Mouse (Mus musculus) hindbrain, embryonic 10.5 days (tissue): Measurements from ENCODE around the gene Ralgps1. TPM values are rescaled to one million over a fixed set of nuclear protein-coding genes. Genes with fewer than 3 reads are reported as not detected.

Source experiments
- DNase-seq: peaks from one replicate; pipeline ENCODE4 v3.0.0-alpha.2; 2017; ENCODE audit warnings: low spot score
- H3K27ac ChIP-seq: fragments of 300-500 bp; sonication (generic); 2 replicates; pipeline ENCODE4 v1.5.1; 2016; ENCODE audit warnings: mild to moderate bottlenecking, moderate library complexity
- H3K27me3 ChIP-seq: fragments of 300-500 bp; sonication (generic); 2 replicates; pipeline ENCODE4 v1.6.1; 2016; ENCODE audit warnings: mild to moderate bottlenecking; ENCODE audit not compliant: poor library complexity, insufficient read depth, severe bottlenecking
- H3K36me3 ChIP-seq: fragments of 300-500 bp; sonication (generic); 2 replicates; pipeline ENCODE4 v1.6.1; 2016; ENCODE audit warnings: mild to moderate bottlenecking, moderate library complexity
- H3K4me1 ChIP-seq: fragments of 300-500 bp; sonication (generic); replicated peaks from 2 replicates; pipeline ENCODE4 v1.6.1; 2016; ENCODE audit warnings: mild to moderate bottlenecking
- H3K4me3 ChIP-seq: fragments of 300-500 bp; sonication (generic); 2 replicates; pipeline ENCODE4 v1.5.1; 2016; ENCODE audit warnings: mild to moderate bottlenecking, moderate library complexity
- H3K9me3 ChIP-seq: fragments of 300-500 bp; sonication (generic); 2 replicates; pipeline ENCODE4 v1.6.1; 2016; ENCODE audit warnings: mild to moderate bottlenecking, moderate library complexity
- WGBS: fragments of 180-500 bp; shearing (Covaris S2); methylation state at CpG from one replicate; pipeline ENCODE4 v1.1.7; 2016; 5-methylcytosine and 5-hydroxymethylcytosine counted together
- polyA plus RNA-seq: library from polyadenylated mRNA; unstranded; fragments of >200 nt; fragmentation: Nextera tagmentation; extraction: Ambion mirVana; gene quantifications from 2 replicates; pipeline ENCODE4 v1.2.1, GENCODE M21; 2016

The Ralgps1 gene
- polyA plus RNA-seq, 1 experiment from 2014 or later, result 12.2 TPM

- H3K9me3 ChIP-seq, result no peaks in the 10 kb centered on the region
- 86% methylated on average over 5 of the region's 5 CpGs for WGBS
- no peak overlapping the region for H3K4me3 ChIP-seq
- peaks cover 46% of the 10 kb centered on the region for H3K4me1 ChIP-seq
- no peak overlapping the region for H3K27ac ChIP-seq
- DNase-seq, result no peak
- no peaks in the 10 kb centered on the region for H3K27me3 ChIP-seq
- H3K36me3 ChIP-seq, result peaks cover 3% of the 10 kb centered on the region; the same call in 1 of the 2 replicates
Observed at GRCm38 (mm10) chr2:33204980-33205379, 166.3 kb downstream of the Ralgps1 start.

- no peak for DNase-seq
- no peak overlapping the region for H3K4me3 ChIP-seq
- WGBS, result 66% methylated on average over 6 of the region's 6 CpGs
- peaks cover 48% of the 10 kb centered on the region for H3K4me1 ChIP-seq
- H3K27ac ChIP-seq, result no peak overlapping the region
- H3K27me3 ChIP-seq, result no peaks in the 10 kb centered on the region
- peaks cover 4% of the 10 kb centered on the region; the same call in 1 of the 2 replicates for H3K36me3 ChIP-seq
- H3K9me3 ChIP-seq, result no peaks in the 10 kb centered on the region
Observed at GRCm38 (mm10) chr2:33203284-33203683, 168.0 kb downstream of the Ralgps1 start.

- Histone ChIP-seq H3K4me3 (no peak overlapping the region), H3K27ac (peak overlapping the region; percentile 19; the same call in 1 of the 2 replicates), H3K4me1 (peaks cover 28% of the 10 kb centered on the region), H3K27me3 (no peaks in the 10 kb centered on the region), H3K9me3 (no peaks in the 10 kb centered on the region), H3K36me3 (peaks cover 4% of the 10 kb centered on the region; the same call in 1 of the 2 replicates)
- WGBS, result 73% methylated on average over 14 of the region's 14 CpGs
- no peak for DNase-seq
Observed at GRCm38 (mm10) chr2:33200368-33201068, 170.8 kb downstream of the Ralgps1 start.

- no peak overlapping the region for H3K27ac ChIP-seq
- H3K36me3 ChIP-seq, result no peaks in the 10 kb centered on the region
- H3K27me3 ChIP-seq, result no peaks in the 10 kb centered on the region
- H3K9me3 ChIP-seq, result no peaks in the 10 kb centered on the region
- H3K4me3 ChIP-seq, result no peak overlapping the region
- H3K4me1 ChIP-seq, result peaks cover 25% of the 10 kb centered on the region
- WGBS, result 81% methylated on average over 3 of the region's 3 CpGs
- DNase-seq, result no peak
Observed at GRCm38 (mm10) chr2:33189976-33190375, 181.3 kb downstream of the Ralgps1 start.

- no peak for DNase-seq
- Histone ChIP-seq H3K4me3 (no peak overlapping the region), H3K36me3 (no peaks in the 10 kb centered on the region), H3K27me3 (no peaks in the 10 kb centered on the region), H3K4me1 (peaks cover 28% of the 10 kb centered on the region), H3K9me3 (no peaks in the 10 kb centered on the region), H3K27ac (no peak overlapping the region)
- 74% methylated on average over 6 of the region's 6 CpGs for WGBS
Observed at GRCm38 (mm10) chr2:33188925-33189670, 182.2 kb downstream of the Ralgps1 start.

- Histone ChIP-seq H3K27me3 (no peaks in the 10 kb centered on the region), H3K36me3 (no peaks in the 10 kb centered on the region), H3K4me1 (peaks cover 28% of the 10 kb centered on the region), H3K27ac (no peak overlapping the region), H3K9me3 (no peaks in the 10 kb centered on the region), H3K4me3 (no peak overlapping the region)
- 93% methylated on average over 2 of the region's 2 CpGs for WGBS
- DNase-seq, result no peak
Observed at GRCm38 (mm10) chr2:33187874-33188273, 183.4 kb downstream of the Ralgps1 start.

- no peaks in the 10 kb centered on the region for H3K27me3 ChIP-seq
- no peaks in the 10 kb centered on the region for H3K9me3 ChIP-seq
- H3K27ac ChIP-seq, result no peak overlapping the region
- no peaks in the 10 kb centered on the region for H3K36me3 ChIP-seq
- no peak for DNase-seq
- 84% methylated on average over 7 of the region's 7 CpGs for WGBS
- H3K4me3 ChIP-seq, result no peak overlapping the region
- H3K4me1 ChIP-seq, result peaks cover 28% of the 10 kb centered on the region
Observed at GRCm38 (mm10) chr2:33186505-33186904, 184.8 kb downstream of the Ralgps1 start.

- Histone ChIP-seq H3K27me3 (no peaks in the 10 kb centered on the region), H3K27ac (no peak overlapping the region), H3K4me3 (no peak overlapping the region), H3K4me1 (peaks cover 27% of the 10 kb centered on the region), H3K36me3 (no peaks in the 10 kb centered on the region), H3K9me3 (no peaks in the 10 kb centered on the region)
- 75% methylated on average over 7 of the region's 7 CpGs for WGBS
- peak; percentile 35 for DNase-seq
Observed at GRCm38 (mm10) chr2:33185258-33185657, 186.0 kb downstream of the Ralgps1 start.

- H3K9me3 ChIP-seq, result no peaks in the 10 kb centered on the region
- H3K4me3 ChIP-seq, result no peak overlapping the region
- WGBS, result 90% methylated on average over 10 of the region's 10 CpGs
- DNase-seq, result no peak
- no peaks in the 10 kb centered on the region for H3K36me3 ChIP-seq
- H3K27ac ChIP-seq, result no peak overlapping the region
- H3K4me1 ChIP-seq, result peaks cover 28% of the 10 kb centered on the region
- no peaks in the 10 kb centered on the region for H3K27me3 ChIP-seq
Observed at GRCm38 (mm10) chr2:33184641-33185040, 186.6 kb downstream of the Ralgps1 start.

- Histone ChIP-seq H3K9me3 (no peaks in the 10 kb centered on the region), H3K4me3 (no peak overlapping the region), H3K27me3 (no peaks in the 10 kb centered on the region), H3K4me1 (peaks cover 28% of the 10 kb centered on the region), H3K36me3 (no peaks in the 10 kb centered on the region), H3K27ac (no peak overlapping the region)
- DNase-seq, result no peak
- 94% methylated on average over 7 of the region's 7 CpGs for WGBS
Observed at GRCm38 (mm10) chr2:33183321-33183720, 188.0 kb downstream of the Ralgps1 start.

- Histone ChIP-seq H3K4me3 (no peak overlapping the region), H3K9me3 (no peaks in the 10 kb centered on the region), H3K4me1 (peaks cover 40% of the 10 kb centered on the region), H3K27ac (0 out of 2 replicates have a peak overlapping the region, but pooled peaks have one; percentile 16), H3K36me3 (no peaks in the 10 kb centered on the region), H3K27me3 (no peaks in the 10 kb centered on the region)
- 62% methylated on average over 16 of the region's 16 CpGs for WGBS
- DNase-seq, result no peak
Observed at GRCm38 (mm10) chr2:33179930-33180630, 191.2 kb downstream of the Ralgps1 start.

GRCm38 (mm10) chr2:33179171-33179929 is 191.9 kb downstream of the Ralgps1 start:
- Histone ChIP-seq H3K27ac (peak overlapping the region; percentile 73), H3K27me3 (no peaks in the 10 kb centered on the region), H3K36me3 (no peaks in the 10 kb centered on the region), H3K4me3 (no peak overlapping the region), H3K4me1 (peaks cover 39% of the 10 kb centered on the region), H3K9me3 (no peaks in the 10 kb centered on the region)
- DNase-seq, result no peak
- WGBS, result 61% methylated on average over 14 of the region's 14 CpGs
